Mouse (Mus musculus) CD4-positive, CD25-positive, alpha-beta regulatory T cell, adult 2 months (primary cell): ENCODE results near the gene Nat9.

Source experiments
- DNase-seq: peaks from one replicate; pipeline ENCODE4 v3.0.0-alpha.2; 2012; ENCODE audit warnings: low read depth, low spot score

Nat9 gene

DNA sequence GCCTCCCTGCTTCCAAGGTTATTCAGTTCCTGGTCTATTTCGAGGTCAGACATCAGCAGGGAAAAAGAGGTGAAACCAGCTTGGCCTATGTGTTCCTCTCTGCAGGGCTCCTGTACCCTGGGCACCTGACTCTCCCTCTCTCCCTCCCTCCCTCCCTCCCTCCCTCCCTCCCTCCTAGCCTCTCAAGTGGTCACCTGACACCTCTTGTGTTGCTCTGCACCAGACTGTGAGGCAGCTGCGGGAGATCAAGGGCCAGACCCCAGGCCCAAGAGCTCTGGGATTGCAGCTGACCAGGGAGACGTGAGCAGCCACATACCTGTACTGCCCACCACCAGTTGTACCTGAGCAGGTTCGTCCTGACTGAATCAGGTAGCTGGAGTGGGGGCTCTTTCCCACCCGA lies 27.5 kb upstream of the Nat9 start:
- DNase-seq: no peak

- no peak for DNase-seq
These were observed 24.5 kb upstream of the Nat9 start for GRCm38 (mm10) chr11:115212116-115212515.

GRCm38 (mm10) chr11:115209958-115210357 lies 22.3 kb upstream of the Nat9 start:
- no peak for DNase-seq

GRCm38 (mm10) chr11:115208776-115209732 lies 21.4 kb upstream of the Nat9 start:
- no peak for DNase-seq

GRCm38 (mm10) chr11:115208126-115208525 lies 20.5 kb upstream of the Nat9 start:
- DNase-seq: no peak

DNA sequence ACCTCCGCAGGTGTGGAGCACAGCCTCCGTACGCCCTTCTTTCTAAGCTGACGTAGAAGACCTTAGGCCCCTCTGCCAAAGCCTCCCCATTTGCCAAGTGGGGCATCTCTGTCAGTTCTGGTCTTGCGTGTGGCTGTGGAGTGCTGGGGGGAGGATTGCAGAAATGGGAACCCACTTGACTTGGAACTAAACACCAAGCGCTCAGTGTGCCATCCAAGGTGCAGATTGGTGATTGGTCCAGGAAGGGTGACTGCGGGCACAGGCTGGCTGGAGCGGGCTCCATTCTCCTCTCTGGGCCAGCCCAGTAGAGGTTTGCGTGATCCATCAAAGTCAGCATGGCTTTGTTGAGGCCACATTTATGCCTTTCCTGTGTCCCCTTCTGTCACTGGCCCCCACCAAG lies 15.1 kb upstream of the Nat9 start:
- no peak for DNase-seq

DNA sequence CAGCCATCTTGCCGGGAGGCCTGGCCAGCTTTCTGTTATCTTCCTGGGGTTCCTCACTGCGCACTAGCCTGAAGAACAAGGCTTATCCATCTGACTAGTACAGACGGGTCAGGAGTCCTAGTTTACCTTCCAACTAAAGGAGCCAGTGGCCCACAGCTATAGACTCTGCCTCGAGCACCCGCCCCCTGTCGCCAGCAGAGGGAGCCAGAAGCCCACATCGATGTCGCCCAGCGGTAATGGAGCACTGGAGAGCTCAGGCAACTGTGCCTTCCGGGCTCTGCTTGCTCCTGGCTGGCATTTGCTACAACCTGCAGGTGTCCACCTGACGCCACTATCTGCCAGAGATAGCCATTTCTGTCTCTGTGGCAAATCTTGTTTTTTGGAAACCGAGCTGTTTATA lies 14.7 kb upstream of the Nat9 start:
- peak; percentile 91 for DNase-seq

DNA sequence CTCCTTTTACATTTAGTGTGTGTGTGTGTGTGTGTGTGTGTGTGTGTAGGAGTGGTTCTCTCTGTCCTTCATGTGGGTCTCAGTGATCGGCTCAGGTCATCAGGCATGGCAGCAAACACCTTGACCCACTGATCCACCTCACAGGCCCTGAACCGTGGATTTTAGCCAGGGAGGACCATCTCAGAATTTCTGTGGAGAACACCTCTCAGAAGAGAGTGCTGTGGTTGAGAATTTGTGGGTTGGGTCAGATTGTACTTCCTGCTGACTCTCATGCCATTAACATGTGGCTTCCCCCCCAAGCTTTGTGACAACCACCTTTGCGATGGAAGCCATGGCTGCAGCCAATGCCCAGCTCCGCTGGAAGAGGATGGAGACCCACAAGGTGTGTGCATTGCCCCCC lies 12.9 kb upstream of the Nat9 start:
- DNase-seq: no peak

DNA sequence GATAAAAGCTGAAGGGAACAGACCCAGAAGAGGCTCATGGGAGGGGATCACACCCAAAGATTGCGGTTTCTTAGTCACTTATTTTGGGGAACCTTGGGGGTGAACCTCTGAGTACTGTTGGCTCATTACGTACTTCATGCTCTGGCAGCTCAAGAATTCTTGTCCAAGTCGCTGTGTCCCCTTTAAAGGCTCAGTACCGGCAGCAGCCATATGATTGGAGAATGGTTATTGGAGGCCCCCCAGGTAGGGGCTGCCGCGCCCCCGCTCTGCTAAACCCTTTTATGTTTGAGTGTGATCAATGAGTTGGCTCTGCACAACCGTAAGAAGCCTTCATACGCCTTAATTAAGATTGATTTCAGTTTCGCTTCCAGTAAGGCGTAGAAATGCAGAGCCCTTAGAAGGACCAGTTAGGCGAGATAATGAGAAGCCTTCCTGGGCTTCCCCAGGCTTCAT lies 11.3 kb upstream of the Nat9 start:
- peak; percentile 62 for DNase-seq

DNA sequence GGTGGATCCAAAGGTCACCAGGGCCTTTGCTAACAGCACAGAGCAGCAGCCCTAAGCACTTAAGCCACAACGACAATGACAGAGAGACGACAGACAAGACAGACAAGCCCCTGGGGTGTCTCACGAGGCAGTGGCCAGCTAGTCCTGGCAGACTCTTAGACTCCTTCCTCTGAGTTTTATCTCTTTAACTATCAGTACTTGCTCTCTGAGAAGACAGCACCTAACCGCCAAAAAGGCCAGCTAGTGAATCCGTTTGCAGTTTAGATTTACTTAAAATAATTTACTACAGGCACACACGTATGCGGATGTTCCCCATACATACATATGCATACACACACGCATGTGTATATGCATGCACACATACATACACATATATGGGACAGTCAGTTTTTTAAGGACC lies 9.9 kb upstream of the Nat9 start:
- no peak for DNase-seq

- DNase-seq: no peak
These were observed 8.3 kb upstream of the Nat9 start for GRCm38 (mm10) chr11:115195933-115196332.

DNA sequence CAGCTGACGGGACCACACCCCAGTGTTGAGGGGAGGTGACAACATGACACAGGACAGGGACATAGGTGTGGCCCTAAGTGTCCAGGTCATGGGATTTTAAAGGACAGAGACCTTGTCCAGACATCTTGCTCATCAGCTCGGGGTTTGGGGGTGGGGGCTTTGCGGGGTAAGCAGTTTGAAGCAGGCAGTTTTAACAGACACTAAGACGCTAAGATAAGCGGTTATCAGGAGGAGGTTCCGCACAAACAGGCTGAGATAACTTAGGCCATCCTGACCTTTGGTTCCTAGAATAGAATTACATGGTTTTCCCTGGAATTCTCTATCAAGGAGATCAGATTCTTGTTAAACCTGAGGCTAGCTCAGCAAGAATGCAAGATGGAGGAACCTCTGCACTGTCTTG lies 7.0 kb upstream of the Nat9 start:
- DNase-seq: no peak

GRCm38 (mm10) chr11:115192180-115192579 lies 4.5 kb upstream of the Nat9 start:
- peak; percentile 37 for DNase-seq

GRCm38 (mm10) chr11:115189304-115189703 lies 1.6 kb upstream of the Nat9 start:
- no peak for DNase-seq

DNA sequence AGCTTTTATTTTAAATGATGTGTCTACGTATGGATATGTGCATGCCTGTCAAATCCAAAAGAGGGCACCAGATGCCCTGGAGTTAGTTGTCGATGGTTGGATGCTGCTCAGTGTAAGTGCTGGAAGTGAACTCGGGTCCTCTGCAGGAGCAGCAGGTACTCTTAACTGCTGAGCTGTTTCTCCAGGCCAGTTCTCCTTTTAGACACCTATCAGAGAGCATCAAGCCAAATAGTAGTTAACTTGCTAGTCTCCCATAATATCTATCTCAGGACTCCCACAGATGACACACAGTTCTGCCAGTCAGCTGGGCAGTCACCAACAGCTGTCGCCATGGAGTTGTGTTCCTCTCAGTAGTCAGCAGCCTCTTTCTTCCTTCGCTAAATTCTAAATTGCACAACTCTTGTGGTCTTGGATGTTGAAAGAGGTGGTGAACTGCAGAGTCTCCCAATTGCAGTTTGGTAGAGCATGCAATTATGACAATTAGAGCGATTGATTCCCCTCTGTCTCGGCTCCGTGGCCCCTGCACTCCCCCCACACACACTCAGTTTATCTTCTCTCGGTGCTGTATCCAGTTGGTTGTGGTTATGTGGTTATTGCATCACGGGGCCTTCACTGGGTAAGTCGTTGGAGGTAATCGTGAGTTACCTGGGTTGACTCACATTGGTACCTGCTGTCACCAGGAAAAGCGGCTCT lies 1.0 kb upstream of the Nat9 start:
- no peak for DNase-seq

DNA sequence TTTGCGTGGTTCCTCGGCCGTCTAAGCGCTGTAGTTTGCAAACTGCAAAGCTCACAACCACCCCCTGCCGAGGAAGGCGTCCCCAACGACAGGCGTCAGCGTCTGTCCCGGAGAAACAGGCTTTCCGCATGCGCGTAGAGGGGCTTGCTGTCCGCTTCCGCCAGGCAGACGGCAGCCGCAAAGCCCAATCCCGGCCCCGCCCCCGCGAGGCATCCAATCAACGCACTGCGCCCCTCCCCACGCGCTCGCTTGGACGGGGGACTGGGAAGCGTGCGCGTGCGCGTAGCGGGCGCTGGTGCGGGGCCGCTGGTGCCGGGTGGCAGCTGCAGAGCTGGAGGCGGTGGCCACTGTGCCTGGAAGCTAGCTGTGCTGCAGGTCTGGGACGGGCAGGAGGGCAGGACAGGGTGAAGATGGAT lies 427 bp downstream of the Nat9 start, which contains the start of gene Tmem104:
Gene Tmem104 (plus strand): TSS at position 264 of the 416 bp plus-strand sequence.
- peak; percentile 100 for DNase-seq

- DNase-seq: peak; percentile 56
These were observed 2.7 kb downstream of the Nat9 start for GRCm38 (mm10) chr11:115184973-115185372.

GRCm38 (mm10) chr11:115181913-115182638 lies 5.6 kb downstream of the Nat9 start:
- DNase-seq: peak; percentile 92

GRCm38 (mm10) chr11:115179881-115180280 lies 7.8 kb downstream of the Nat9 start:
- no peak for DNase-seq

- no peak for DNase-seq
These were observed 8.5 kb downstream of the Nat9 start for GRCm38 (mm10) chr11:115179191-115179590.

DNA sequence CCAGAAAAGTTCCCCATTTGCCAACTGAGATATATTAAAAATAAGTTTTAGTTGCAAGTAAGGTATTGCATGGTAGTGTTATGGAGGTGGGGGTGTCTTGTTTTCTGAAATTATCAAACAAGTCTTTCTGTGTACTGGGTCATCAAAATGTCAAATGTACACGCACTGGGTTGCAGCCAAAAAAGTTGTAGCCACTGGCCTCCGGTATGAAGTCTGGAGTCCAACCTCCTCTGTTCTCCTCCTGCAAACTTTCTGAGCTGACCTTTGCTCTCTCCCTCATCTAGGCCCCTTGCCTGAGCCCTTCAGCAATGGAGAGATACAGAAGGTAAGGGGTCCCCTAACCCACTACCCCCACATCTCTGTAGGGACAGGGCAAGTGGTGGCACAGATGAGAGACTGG lies 8.9 kb downstream of the Nat9 start:
- no peak for DNase-seq
